Mouse (Mus musculus) left cerebral cortex, adult 8-10 months (tissue): Measurements from ENCODE around the gene Tbx18. TPM values are rescaled to one million over a fixed set of nuclear protein-coding genes. Genes with fewer than 3 reads are reported as not detected.

Source experiments
- DNase-seq, 2 experiments: peaks; one replicate each; pipeline ENCODE4 v3.0.0; 2022; ENCODE audit warnings: low spot score in 2 of 2
- total RNA-seq, 4 experiments: library from RNA; stranded (reverse); gene quantifications; 2 replicates each; pipeline ENCODE4 v1.2.4; 2022

The Tbx18 gene
- total RNA-seq = 1 to 10 TPM; 1.8 to 2.4 (median 2.1) TPM

- DNase-seq = no peak
Measured at GRCm38 (mm10) chr9:87730961-87731535, at the start of gene Tbx18. TSS of gene Tbx18 (minus strand) at chr9:87731260.

GRCm38 (mm10) chr9:87773951-87774350 is 42.9 kb upstream of the Tbx18 start:
- DNase-seq = no peak

- DNase-seq = no peak
Measured at GRCm38 (mm10) chr9:87755621-87756020, 24.6 kb upstream of the Tbx18 start.

- no peak for DNase-seq
Measured at GRCm38 (mm10) chr9:87741599-87741998, 10.5 kb upstream of the Tbx18 start.

- DNase-seq = no peak
Measured at GRCm38 (mm10) chr9:87740667-87741066, 9.6 kb upstream of the Tbx18 start.

- DNase-seq = no peak
Measured at GRCm38 (mm10) chr9:87740241-87740645, 9.2 kb upstream of the Tbx18 start.

GRCm38 (mm10) chr9:87739543-87740161 is 8.6 kb upstream of the Tbx18 start:
- no peak for DNase-seq

GRCm38 (mm10) chr9:87738766-87739542 is 7.9 kb upstream of the Tbx18 start:
- DNase-seq = no peak

- no peak for DNase-seq
Measured at GRCm38 (mm10) chr9:87738123-87738522, 7.1 kb upstream of the Tbx18 start.

GRCm38 (mm10) chr9:87737271-87737670 is 6.2 kb upstream of the Tbx18 start:
- DNase-seq = no peak

GRCm38 (mm10) chr9:87735046-87735445 is 4.0 kb upstream of the Tbx18 start:
- no peak for DNase-seq

- no peak for DNase-seq
Measured at GRCm38 (mm10) chr9:87734631-87735030, 3.6 kb upstream of the Tbx18 start.

GRCm38 (mm10) chr9:87733732-87734131 is 2.7 kb upstream of the Tbx18 start:
- DNase-seq = no peak

GRCm38 (mm10) chr9:87733236-87733630 is 2.2 kb upstream of the Tbx18 start:
- no peak for DNase-seq

- no peak for DNase-seq
Measured at GRCm38 (mm10) chr9:87732416-87733235, 1.6 kb upstream of the Tbx18 start.

GRCm38 (mm10) chr9:87730271-87730960 is 644 bp downstream of the Tbx18 start:
- DNase-seq = no peak

GRCm38 (mm10) chr9:87729316-87730270 is 1.5 kb downstream of the Tbx18 start:
- no peak for DNase-seq

- DNase-seq = no peak
Measured at GRCm38 (mm10) chr9:87728107-87728506, 3.0 kb downstream of the Tbx18 start.

GRCm38 (mm10) chr9:87727155-87727953 is 3.7 kb downstream of the Tbx18 start:
- DNase-seq = no peak
